Mouse (Mus musculus) mature B cell (primary cell): ENCODE measurements around the gene Crtc2.

Experiments used
- in situ Hi-C: fragments of 300-500 bp; cut with MboI; formaldehyde crosslinking; loops from 2 replicates; pipeline ENCODE4 v1.14.3; 2019

Gene Crtc2

GRCm38 (mm10) chr3:90309589-90309988, 55.6 kb downstream of the Crtc2 start:
- in situ Hi-C loops: no loop called here

- in situ Hi-C loops: no loop called here
These were observed 59.4 kb downstream of the Crtc2 start for GRCm38 (mm10) chr3:90313367-90313766.
